Mouse (Mus musculus): ENCODE measurements around the gene Vmn1r200.
"Not testable (repeated sequence)": the region's sequence is repeated elsewhere in the genome, so short reads cannot be mapped to it uniquely, and the experiment has no call there.

Vmn1r200 gene

DNA sequence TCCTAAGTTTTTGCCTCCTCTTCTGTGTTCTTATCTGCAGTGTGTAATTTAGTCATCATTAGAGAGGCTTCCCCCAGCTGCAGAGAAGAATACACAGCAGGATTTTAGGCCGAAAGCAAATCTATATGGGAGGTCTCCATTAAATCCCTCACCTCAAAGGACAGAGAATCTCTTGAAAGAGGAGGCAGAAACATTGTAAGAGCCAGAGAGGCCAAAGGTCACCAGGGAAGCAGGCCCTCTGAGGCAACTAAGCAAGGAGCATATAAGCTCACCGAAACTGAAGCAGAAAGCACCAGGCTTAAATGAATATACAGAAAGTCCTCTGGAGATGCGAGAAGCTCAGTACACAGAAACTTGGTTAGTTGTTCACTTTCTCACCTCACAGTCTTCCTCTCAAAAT lies at the start of gene Vmn1r200:
TSS of gene Vmn1r200 (plus strand) at position 301 of the 400 bp plus-strand sequence.
- DNase-seq (ENCODE audit: low read depth, low spot score): no peak

DNA sequence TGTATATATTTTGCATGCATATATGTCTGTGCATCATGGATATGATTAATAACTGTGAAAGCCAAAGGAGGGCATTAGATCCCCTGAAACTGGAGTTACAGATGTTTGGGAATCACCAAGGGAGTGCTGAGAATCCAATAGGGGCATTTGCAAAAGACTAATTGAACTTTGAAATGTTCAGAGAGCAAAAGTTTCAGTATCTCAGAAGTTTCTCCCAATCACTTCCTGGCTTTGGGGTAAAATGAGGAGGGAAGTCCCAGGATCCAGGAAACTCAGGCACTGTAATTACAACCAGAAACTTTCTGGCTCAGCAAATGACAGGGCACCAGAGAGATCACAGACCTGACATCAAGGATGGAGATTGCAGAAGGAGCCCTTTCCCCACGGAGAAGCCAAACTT lies 40.1 kb upstream of the Vmn1r200 start, which contains the start of gene Vmn1r198:
TSS of gene Vmn1r198 (plus strand) at position 301 of the 400 bp plus-strand sequence.
- DNase-seq (ENCODE audit: low read depth, low spot score): no peak

DNA sequence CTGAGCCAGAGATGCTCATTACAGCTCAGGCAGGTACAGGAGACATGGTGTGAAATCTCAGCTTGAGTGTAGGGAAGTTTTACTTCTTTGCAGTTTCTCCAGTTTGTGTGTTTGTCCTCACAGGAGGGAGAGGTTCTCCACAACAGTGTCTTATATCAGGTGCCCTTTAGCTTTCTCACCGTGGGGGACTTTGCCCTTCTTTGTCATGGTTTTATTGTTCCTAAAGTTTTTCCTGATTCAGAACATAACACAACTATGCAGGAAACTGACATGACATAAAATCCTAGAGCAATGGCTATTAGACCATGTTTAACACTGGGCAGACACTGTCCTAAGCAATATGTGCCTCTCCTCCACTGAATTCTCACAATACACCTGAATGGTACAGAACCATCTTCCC lies 39.4 kb upstream of the Vmn1r200 start:
- no peak for DNase-seq (ENCODE audit: low read depth, low spot score)

DNA sequence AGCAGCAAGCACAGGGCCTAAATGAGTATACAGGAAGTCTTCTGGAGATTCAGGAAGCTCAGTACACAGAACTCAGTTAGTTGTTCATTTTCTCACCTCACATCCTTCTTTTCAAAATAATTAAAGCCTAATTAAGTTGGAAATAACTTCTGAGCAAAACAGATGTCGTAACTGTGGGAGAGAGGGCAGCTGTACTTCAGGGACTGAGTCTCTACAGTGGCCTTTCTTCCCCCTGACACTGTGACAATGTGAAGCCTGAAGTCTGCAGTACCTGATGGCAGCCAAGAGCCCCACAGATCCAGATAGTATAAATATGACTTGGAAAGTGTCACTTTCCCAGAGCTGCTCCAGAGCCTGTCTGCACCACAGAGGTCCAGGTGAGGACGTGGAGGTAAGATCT lies 10.7 kb upstream of the Vmn1r200 start, which contains the start of gene Vmn1r199:
TSS of gene Vmn1r199 (plus strand) at position 301 of the 400 bp plus-strand sequence.
- DNase-seq (ENCODE audit: low read depth, low spot score): no peak

DNA sequence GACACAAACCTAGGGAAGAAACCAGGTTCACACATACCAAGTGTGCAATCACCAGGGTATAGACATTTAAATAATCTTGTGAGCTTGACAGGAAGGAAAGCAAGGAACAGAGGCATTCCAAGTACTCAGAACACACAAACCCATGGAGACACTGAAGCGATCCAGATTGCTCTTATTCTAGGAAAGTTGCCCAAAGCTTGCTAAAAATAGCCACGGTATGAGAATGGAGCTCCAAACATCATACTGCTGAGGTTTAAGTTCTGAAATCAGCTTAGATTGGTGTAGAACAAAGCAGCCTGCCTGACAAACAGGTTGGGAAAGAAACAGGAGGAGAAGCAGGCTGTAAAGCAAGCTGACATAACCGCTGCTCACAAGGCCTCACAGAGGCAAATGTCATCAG lies 9.0 kb upstream of the Vmn1r200 start:
- not testable (repeated sequence) for DNase-seq (ENCODE audit: low read depth, low spot score)

DNA sequence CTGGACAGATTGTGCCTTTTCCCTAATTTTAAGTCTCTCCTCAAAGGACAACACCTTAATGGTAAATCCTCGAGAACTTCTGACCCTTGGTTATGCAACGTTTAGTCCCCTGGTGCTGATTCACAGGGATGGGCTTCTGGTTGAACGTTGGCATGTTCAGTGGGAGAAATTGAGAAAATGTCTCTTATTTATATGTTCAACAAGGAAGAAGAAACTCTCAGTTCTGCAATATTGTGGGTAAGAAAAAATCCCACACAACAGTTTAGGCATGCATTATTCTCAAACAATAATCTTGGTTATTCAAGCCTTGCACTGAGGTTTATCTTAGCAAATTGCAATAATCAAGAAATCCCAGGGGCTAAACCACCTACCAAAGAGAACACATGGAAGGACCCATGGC lies 6.8 kb upstream of the Vmn1r200 start:
- no peak for DNase-seq (ENCODE audit: low read depth, low spot score)

DNA sequence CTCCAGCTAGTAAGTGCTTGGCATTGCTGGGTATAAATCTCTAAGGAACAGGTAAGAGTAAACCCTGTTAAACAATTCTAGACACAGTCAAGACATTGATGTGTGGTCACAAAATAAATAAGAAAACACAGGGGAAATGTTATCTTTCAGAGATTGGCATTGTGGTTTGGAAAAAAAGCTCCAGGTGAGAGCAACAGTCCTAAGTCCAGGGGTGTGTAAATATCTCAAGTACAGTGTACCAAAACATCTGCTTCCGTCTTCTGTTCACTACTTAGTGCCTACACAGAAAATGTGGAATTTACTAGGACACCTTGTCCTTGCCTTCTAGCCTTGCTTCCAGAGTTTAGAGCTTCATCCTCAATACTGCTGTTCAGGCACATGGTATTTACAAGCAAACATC lies 3.1 kb upstream of the Vmn1r200 start:
- no peak for DNase-seq (ENCODE audit: low read depth, low spot score)

DNA sequence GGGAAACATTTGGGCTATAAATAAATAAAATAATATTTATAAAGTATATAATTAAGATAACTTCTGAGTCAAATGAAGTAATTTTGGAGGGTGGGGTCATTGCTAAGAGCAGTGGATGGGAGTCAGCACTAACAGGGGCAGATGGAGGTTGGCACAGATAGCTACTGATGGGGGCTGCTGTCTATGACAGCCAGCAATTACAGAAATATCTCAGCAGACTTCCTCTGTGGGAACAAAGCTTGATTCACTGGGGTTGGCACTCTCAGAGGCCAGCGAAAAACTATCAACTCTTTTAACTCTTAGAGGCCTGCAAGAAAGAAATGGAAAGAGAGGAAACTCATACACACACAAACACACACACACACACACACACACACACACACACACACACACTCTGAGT lies 12.8 kb downstream of the Vmn1r200 start:
- DNase-seq (ENCODE audit: low read depth, low spot score): no peak

Data from retina, postnatal 7 days (tissue).